Mouse (Mus musculus) neutrophil, adult 59 days (primary cell): ENCODE measurements around the gene Olfr1048. TPM values are rescaled to one million over a fixed set of nuclear protein-coding genes. Genes with fewer than 3 reads are reported as not detected.

Experiments used
- total RNA-seq, 2 experiments: library from RNA; stranded (reverse); gene quantifications; 1 replicate in 1 of 2; 2 replicates in 1 of 2; pipeline ENCODE4 v1.2.4; 2023

Gene Olfr1048
- total RNA-seq, result not detected

DNA sequence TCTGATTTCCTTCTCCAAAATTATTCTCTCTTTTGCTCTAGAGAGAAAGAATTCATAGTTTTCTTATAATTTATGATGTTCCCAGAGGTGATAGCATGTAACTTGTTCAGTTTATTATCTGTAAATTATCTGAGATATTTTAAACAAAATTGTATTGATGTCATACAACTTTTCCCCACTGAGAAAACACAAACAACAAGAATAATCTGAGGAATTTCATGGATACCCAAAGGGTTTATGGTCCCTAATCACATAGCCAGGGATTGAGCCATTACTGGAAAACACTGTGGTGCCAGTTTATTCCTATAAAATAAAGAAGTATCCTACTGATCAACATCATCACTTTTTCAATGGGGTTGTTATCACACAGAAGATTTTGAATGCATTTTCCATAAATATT lies at the start of gene Olfr1048:
TSS of gene Olfr1048 (minus strand) at position 101 of the 400 bp plus-strand sequence.

GRCm38 (mm10) chr2:86278988-86279387 lies 38.9 kb upstream of the Olfr1048 start, which contains the start of gene Olfr1051:
TSS of gene Olfr1051 (minus strand) at chr2:86279088.

GRCm38 (mm10) chr2:86258228-86258627 lies 18.1 kb upstream of the Olfr1048 start, which contains the start of gene Olfr1049:
TSS of gene Olfr1049 (minus strand) at chr2:86258328.

DNA sequence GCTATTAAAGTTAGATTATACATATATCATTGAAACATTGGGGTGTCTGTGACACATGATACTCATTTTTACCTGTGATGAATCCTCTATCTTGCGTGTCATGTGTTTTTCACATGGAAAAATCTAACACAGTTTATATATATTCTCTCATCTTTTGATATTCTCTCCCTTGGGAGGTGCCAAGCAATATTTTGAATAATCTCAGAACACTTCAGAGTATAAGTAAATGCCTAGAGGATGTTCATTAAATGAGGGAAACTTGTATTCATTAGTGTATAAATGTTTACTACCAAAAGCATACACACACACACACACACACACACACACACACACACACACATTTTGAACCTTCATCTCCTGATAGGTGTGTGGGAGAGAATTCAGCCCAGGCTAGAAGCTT lies 8.8 kb downstream of the Olfr1048 start, which contains the start of gene Olfr1047:
TSS of gene Olfr1047 (minus strand) at position 101 of the 400 bp plus-strand sequence.

DNA sequence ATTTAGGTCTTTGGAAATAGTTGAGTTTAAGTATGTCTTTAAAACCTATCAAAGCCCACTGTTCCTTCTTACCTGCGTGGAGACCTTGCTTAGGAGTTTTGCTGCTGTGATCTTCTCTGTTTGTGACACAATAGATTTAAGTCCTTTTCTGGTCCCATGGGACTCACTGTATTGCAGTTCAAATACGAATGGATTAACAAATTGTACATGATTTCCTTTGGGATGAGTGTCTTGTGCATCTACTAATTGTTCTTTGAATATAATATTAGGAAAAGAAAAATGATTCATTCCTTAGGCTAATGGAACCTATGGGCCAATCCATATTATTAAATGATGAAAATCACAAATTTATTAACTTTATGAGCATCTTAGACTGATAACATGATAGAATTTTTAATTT lies 20.9 kb downstream of the Olfr1048 start, which contains the start of gene Olfr1046:
TSS of gene Olfr1046 (minus strand) at position 101 of the 400 bp plus-strand sequence.

DNA sequence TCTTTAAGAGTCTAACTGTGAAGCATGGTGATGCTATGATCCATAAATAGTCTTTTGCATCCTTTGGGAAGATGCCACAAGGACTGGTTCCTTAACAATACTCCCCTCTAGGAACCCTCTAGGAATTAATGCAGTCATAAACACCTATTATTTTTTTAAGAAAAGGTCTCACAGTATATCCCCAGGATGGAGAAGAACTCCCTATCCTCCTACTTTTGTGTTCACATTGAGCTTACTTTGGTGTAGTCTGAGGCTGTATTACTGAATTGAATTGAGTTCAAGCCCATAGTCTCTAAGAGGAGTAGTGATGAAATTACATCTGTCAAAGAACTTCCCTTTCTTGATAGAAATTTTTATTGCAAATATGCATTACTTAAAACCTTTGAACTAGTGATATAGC lies 37.2 kb downstream of the Olfr1048 start, which contains the start of gene Olfr1045:
TSS of gene Olfr1045 (minus strand) at position 101 of the 400 bp plus-strand sequence.

GRCm38 (mm10) chr2:86185583-86185982 lies 54.5 kb downstream of the Olfr1048 start, which contains the start of gene Olfr52:
TSS of gene Olfr52 (minus strand) at chr2:86185683.

Other genes with a start within 250 kb of the Olfr1048 start
- gene Olfr1031, start 250.0 kb downstream of the Olfr1048 start, total RNA-seq, result not detected
- gene Olfr1032, start 234.7 kb downstream of the Olfr1048 start, total RNA-seq, result not detected
- gene Olfr1033, start 219.7 kb downstream of the Olfr1048 start, total RNA-seq, result not detected
- gene Olfr1034, start 194.4 kb downstream of the Olfr1048 start, total RNA-seq, result not detected
- not detected for gene Olfr1036, start 166.3 kb downstream of the Olfr1048 start, total RNA-seq
- gene Olfr1037, start 152.9 kb downstream of the Olfr1048 start, total RNA-seq, result not detected
- not detected for gene Olfr1039, start 104.4 kb downstream of the Olfr1048 start, total RNA-seq
- gene Olfr1040, start 93.6 kb downstream of the Olfr1048 start, total RNA-seq, result not detected
- gene Olfr1042, start 78.5 kb downstream of the Olfr1048 start, total RNA-seq, result not detected
- gene Olfr1043, start 72.8 kb downstream of the Olfr1048 start, total RNA-seq, result not detected
- not detected for gene Olfr1044, start 62.5 kb downstream of the Olfr1048 start, total RNA-seq
- gene Olfr52, start 54.6 kb downstream of the Olfr1048 start, total RNA-seq, result not detected
- gene Olfr1045, start 37.3 kb downstream of the Olfr1048 start, total RNA-seq, result not detected
- not detected for gene Olfr1046, start 21.0 kb downstream of the Olfr1048 start, total RNA-seq
- not detected for gene Olfr1047, start 8.9 kb downstream of the Olfr1048 start, total RNA-seq
- not detected for gene Olfr1049, start 18.0 kb upstream of the Olfr1048 start, total RNA-seq
- not detected for gene Olfr1051, start 38.8 kb upstream of the Olfr1048 start, total RNA-seq
- not detected for gene Olfr1052, start 52.2 kb upstream of the Olfr1048 start, total RNA-seq
- not detected for gene Olfr1053, start 75.0 kb upstream of the Olfr1048 start, total RNA-seq
- not detected for gene Olfr1054, start 95.1 kb upstream of the Olfr1048 start, total RNA-seq
- gene Olfr1055, start 110.0 kb upstream of the Olfr1048 start, total RNA-seq, result not detected
- not detected for gene Olfr1056, start 122.2 kb upstream of the Olfr1048 start, total RNA-seq
- gene Olfr1057, start 138.1 kb upstream of the Olfr1048 start, total RNA-seq, result not detected
- not detected for gene Olfr1058, start 148.3 kb upstream of the Olfr1048 start, total RNA-seq
- not detected for gene Olfr1061, start 173.8 kb upstream of the Olfr1048 start, total RNA-seq
- not detected for gene Olfr1062, start 186.5 kb upstream of the Olfr1048 start, total RNA-seq
- gene Olfr1065, start 210.3 kb upstream of the Olfr1048 start, total RNA-seq, result not detected
- gene Olfr1066, start 216.0 kb upstream of the Olfr1048 start, total RNA-seq, result not detected
- gene Olfr228, start 247.1 kb upstream of the Olfr1048 start, total RNA-seq, result not detected